Mouse (Mus musculus) cerebellum, postnatal 4 days (tissue): Measurements from ENCODE around the gene Gm5795.
A peak's percentile ranks its signal among the peaks of the same experiment; 100 is the strongest.
"Not testable (repeated sequence)": the region's sequence is repeated elsewhere in the genome, so short reads cannot be mapped to it uniquely, and the experiment has no call there.

Experiments used
- DNase-seq, 2 experiments: peaks; one replicate each; pipeline ENCODE4 v3.0.0; 2022; ENCODE audit warnings: low spot score in 2 of 2, mixed read lengths in 1 of 2

Gm5795 gene

DNA sequence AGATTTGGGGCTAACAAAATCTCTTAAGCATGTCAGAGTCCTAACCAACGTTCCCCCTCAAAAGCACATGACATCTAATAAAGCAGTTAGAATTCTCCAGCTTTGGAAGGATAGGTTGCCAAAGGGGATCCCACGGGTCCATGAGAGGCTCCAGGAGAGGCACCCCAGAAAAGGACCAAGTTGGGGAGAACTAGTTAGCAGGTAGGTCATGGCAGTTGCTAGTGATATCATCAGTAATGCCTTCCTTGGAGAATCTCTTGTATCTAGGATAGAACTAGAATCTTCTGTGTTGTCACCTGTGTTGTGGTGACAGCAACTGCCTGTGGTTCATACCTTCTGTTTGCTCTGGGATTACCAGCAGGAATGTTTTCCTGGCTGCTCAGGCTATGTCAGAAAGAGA, at the start of gene Gm5795:
Gene Gm5795, plus strand, starts transcription at position 301 of the 400 bp plus-strand sequence.
- not testable (repeated sequence) for DNase-seq

DNA sequence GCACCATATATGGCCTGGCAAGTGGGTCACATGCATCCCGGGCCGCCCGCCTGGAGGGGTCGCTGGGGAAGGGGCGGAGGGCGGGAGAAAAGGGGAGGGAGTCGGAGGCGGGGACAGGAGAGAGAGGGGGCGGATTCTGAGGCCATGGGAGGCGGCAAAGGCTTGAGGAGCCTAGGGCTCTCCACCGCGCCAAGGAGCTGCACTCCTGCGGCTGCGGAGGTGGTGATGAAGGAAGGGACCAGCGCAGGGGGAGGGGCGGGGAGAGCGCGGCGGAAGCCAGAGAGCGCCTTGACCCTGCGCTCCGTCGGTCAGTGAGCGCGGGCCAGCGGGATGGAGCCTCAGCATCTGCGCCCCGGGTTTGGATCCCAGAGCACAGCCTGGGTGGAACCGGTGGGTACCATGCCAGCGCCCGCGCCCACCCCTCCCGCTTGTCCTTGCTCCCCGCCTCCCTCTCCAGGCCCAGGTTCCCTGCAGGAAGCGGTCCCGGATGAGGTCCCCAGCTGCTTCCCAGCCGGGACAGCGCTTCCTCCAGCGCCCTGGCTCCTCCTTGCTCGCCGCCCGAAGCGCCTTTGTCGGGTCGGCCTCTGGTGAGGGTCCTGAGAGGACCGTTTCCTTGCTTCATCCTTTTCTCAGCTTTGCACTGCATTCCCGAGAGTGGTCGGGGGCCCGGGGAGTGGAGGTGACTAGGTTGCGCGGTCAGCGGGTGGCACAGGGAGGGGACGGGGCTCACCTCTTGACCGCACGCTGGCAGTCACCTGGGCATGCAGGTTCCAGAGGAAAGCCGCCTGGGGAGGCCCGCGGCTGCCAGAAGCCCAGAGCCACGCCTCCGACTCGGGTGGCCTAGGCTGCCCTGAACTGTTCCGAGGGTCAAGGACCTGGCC, 20.5 kb downstream of the Gm5795 start, which contains the start of gene D830030K20Rik:
Gene D830030K20Rik, plus strand, starts transcription at position 217 of the 881 bp plus-strand sequence.
- DNase-seq: not testable (repeated sequence)

DNA sequence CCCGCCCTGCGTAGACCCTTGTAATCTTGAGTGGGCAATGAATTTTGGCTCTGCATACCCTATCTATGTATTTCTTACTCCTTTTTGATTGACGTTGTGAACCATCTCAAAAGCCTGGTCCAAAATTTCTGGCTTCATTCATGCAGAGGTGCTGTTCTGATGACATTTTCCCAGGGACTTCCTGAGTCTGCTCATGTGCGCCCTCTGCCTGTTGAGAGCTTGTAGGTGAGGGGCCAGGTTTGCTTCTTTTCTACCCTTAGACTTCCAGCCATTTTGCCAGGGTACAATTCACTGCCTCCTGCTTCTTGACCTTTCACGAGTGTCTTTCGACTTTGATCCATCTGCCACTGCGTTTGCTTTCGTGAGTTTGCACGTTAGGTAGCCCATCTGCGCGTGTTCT, 21.3 kb downstream of the Gm5795 start:
- DNase-seq: peak in 1 of 2 experiments; percentile 20
